Mouse (Mus musculus) liver, adult (tissue): Measurements from ENCODE around the gene Rbfox2.

Experiments
- GATA4 ChIP-seq: IDR thresholded peaks from 2 replicates; pipeline ENCODE4 v1.6.1; 2014; ENCODE audit warnings: mild to moderate bottlenecking, low read length; ENCODE audit not compliant: insufficient replicate concordance

Rbfox2 gene

GRCm38 (mm10) chr15:77104349-77105158, 202.2 kb downstream of the Rbfox2 start:
- no peak for TF ChIP-seq GATA4

- TF ChIP-seq GATA4: no peak
Observed at GRCm38 (mm10) chr15:77102685-77103084, 204.1 kb downstream of the Rbfox2 start.

GRCm38 (mm10) chr15:77099756-77100155, 207.0 kb downstream of the Rbfox2 start:
- no peak for TF ChIP-seq GATA4

- TF ChIP-seq GATA4: no peak
Observed at GRCm38 (mm10) chr15:77097358-77097757, 209.4 kb downstream of the Rbfox2 start.

GRCm38 (mm10) chr15:77095216-77095615, 211.6 kb downstream of the Rbfox2 start:
- no peak for TF ChIP-seq GATA4

- no peak for TF ChIP-seq GATA4
Observed at GRCm38 (mm10) chr15:77094431-77094830, 212.4 kb downstream of the Rbfox2 start.

- no peak for TF ChIP-seq GATA4
Observed at GRCm38 (mm10) chr15:77091394-77091793, 215.4 kb downstream of the Rbfox2 start.

- no peak for TF ChIP-seq GATA4
Observed at GRCm38 (mm10) chr15:77090531-77090930, 216.3 kb downstream of the Rbfox2 start.

- no peak for TF ChIP-seq GATA4
Observed at GRCm38 (mm10) chr15:77089249-77089648, 217.6 kb downstream of the Rbfox2 start.

GRCm38 (mm10) chr15:77086488-77086887, 220.3 kb downstream of the Rbfox2 start:
- TF ChIP-seq GATA4: no peak

GRCm38 (mm10) chr15:77085818-77086217, 221.0 kb downstream of the Rbfox2 start:
- no peak for TF ChIP-seq GATA4

- no peak for TF ChIP-seq GATA4
Observed at GRCm38 (mm10) chr15:77081454-77081853, 225.3 kb downstream of the Rbfox2 start.

- TF ChIP-seq GATA4: no peak
Observed at GRCm38 (mm10) chr15:77080684-77081254, 226.0 kb downstream of the Rbfox2 start.

GRCm38 (mm10) chr15:77079890-77080361, 226.9 kb downstream of the Rbfox2 start:
- TF ChIP-seq GATA4: no peak

GRCm38 (mm10) chr15:77079256-77079822, 227.5 kb downstream of the Rbfox2 start:
- TF ChIP-seq GATA4: no peak

GRCm38 (mm10) chr15:77078786-77079185, 228.0 kb downstream of the Rbfox2 start:
- no peak for TF ChIP-seq GATA4
